Mouse (Mus musculus) MEL (cell line): ENCODE results near the gene Shprh. TPM values are rescaled to one million over a fixed set of nuclear protein-coding genes. Genes with fewer than 3 reads are reported as not detected.

Experiments used
- DNase-seq: peaks from one replicate; pipeline ENCODE4 v3.0.0; 2011; ENCODE audit warnings: low read depth, low spot score
- H3K27ac ChIP-seq: 2 replicates; pipeline ENCODE4 v1.5.1; 2012; ENCODE audit warnings: low read depth, mild to moderate bottlenecking, control low read depth, low read length, moderate library complexity; ENCODE audit not compliant: control insufficient read depth
- H3K27me3 ChIP-seq, 2 experiments: fragments of 150-350 bp in 1 of 2; sonication (generic) in 1 of 2; 2 replicates each; pipeline ENCODE4 v1.6.1; 2012; ENCODE audit warnings: low read length in 2 of 2, mild to moderate bottlenecking in 2 of 2, improper control_type of control experiment in 1 of 2, moderate library complexity in 1 of 2; ENCODE audit not compliant: insufficient read depth in 2 of 2, control insufficient read depth in 1 of 2
- H3K36me3 ChIP-seq, 2 experiments: 2 replicates each; pipeline ENCODE4 v1.6.1; 2012 to 2014; ENCODE audit warnings: low read length in 2 of 2, improper control_type of control experiment in 1 of 2, inconsistent platforms in 1 of 2, mild to moderate bottlenecking in 1 of 2; ENCODE audit not compliant: insufficient read depth in 2 of 2, control insufficient read depth in 1 of 2
- H3K4me1 ChIP-seq, 2 experiments: fragments of 150-350 bp in 1 of 2; sonication (generic) in 1 of 2; 2 replicates each; pipeline ENCODE4 v1.6.1; 2012; ENCODE audit warnings: low read length in 2 of 2, improper control_type of control experiment in 1 of 2, mild to moderate bottlenecking in 1 of 2; ENCODE audit not compliant: insufficient read depth in 2 of 2, control insufficient read depth in 1 of 2
- H3K4me3 ChIP-seq, 2 experiments: fragments of 150-350 bp in 1 of 2; sonication (generic) in 1 of 2; 2 replicates each; pipeline ENCODE4 v1.5.1; 2012; ENCODE audit warnings: low read depth in 2 of 2, low read length in 2 of 2, mild to moderate bottlenecking in 2 of 2, moderate library complexity in 2 of 2, control low read depth in 1 of 2, improper control_type of control experiment in 1 of 2; ENCODE audit not compliant: control insufficient read depth in 1 of 2, insufficient read depth in 1 of 2
- H3K79me2 ChIP-seq: 2 replicates; pipeline ENCODE4 v1.6.1; 2012; ENCODE audit warnings: mild to moderate bottlenecking, low read length, moderate library complexity; ENCODE audit not compliant: control insufficient read depth, poor library complexity, insufficient read depth
- H3K9ac ChIP-seq: 2 replicates; pipeline ENCODE4 v1.6.1; 2012; ENCODE audit warnings: low read depth, mild to moderate bottlenecking, control low read depth, low read length, moderate library complexity; ENCODE audit not compliant: control insufficient read depth, poor library complexity, severe bottlenecking
- H3K9me3 ChIP-seq: fragments of 150-350 bp; sonication (generic); replicated peaks from 2 replicates; pipeline ENCODE4 v1.6.1; 2012; ENCODE audit warnings: mild to moderate bottlenecking, low read length, improper control_type of control experiment, moderate library complexity; ENCODE audit not compliant: insufficient read depth
- BHLHE40 ChIP-seq: IDR thresholded peaks from 2 replicates; pipeline ENCODE4 v1.6.1; 2012; ENCODE audit warnings: low read depth, mild to moderate bottlenecking, inconsistent platforms, low read length, improper control_type of control experiment, borderline replicate concordance
- CHD1 ChIP-seq: IDR thresholded peaks from 2 replicates; pipeline ENCODE4 v1.6.1; 2012; ENCODE audit warnings: low read depth, mild to moderate bottlenecking, inconsistent platforms, low read length, improper control_type of control experiment
- ETS1 ChIP-seq: IDR thresholded peaks from 2 replicates; pipeline ENCODE4 v1.6.1; 2012; ENCODE audit warnings: low read depth, mild to moderate bottlenecking, inconsistent platforms, low read length, improper control_type of control experiment, moderate library complexity
- GABPA ChIP-seq: IDR thresholded peaks from 2 replicates; pipeline ENCODE4 v1.6.1; 2012; ENCODE audit warnings: low read depth, mild to moderate bottlenecking, inconsistent platforms, low read length, improper control_type of control experiment, moderate library complexity
- GATA1 ChIP-seq: IDR thresholded peaks from 2 replicates; pipeline ENCODE4 v1.6.1; 2011; ENCODE audit warnings: low read depth, low read length, improper control_type of control experiment
- KAT2A ChIP-seq: conservative IDR thresholded peaks from 2 replicates; pipeline ENCODE4 v1.6.1; 2012; ENCODE audit warnings: low read depth, low read length, improper control_type of control experiment, inconsistent platforms
- MAFK ChIP-seq: IDR thresholded peaks from 2 replicates; pipeline ENCODE4 v1.6.1; 2011; ENCODE audit warnings: low read depth, mild to moderate bottlenecking, low read length, improper control_type of control experiment, borderline replicate concordance
- MEF2A ChIP-seq: IDR thresholded peaks from 2 replicates; pipeline ENCODE4 v1.6.1; 2014; ENCODE audit warnings: low read depth, mild to moderate bottlenecking, inconsistent platforms, low read length, improper control_type of control experiment; ENCODE audit not compliant: poor library complexity, insufficient replicate concordance, severe bottlenecking; ENCODE audit errors: extremely low read depth
- MXI1 ChIP-seq: IDR thresholded peaks from 2 replicates; pipeline ENCODE4 v1.6.1; 2011; ENCODE audit warnings: mild to moderate bottlenecking, low read depth, low read length, improper control_type of control experiment
- MYB ChIP-seq: IDR thresholded peaks from 2 replicates; pipeline ENCODE4 v1.6.1; 2011; ENCODE audit warnings: mild to moderate bottlenecking, low read depth, low read length, improper control_type of control experiment
- NRF1 ChIP-seq: IDR thresholded peaks from 2 replicates; pipeline ENCODE4 v1.6.1; 2014; ENCODE audit warnings: low read depth, mild to moderate bottlenecking, inconsistent platforms, low read length, improper control_type of control experiment, moderate library complexity; ENCODE audit not compliant: poor library complexity, insufficient read depth, severe bottlenecking
- POLR2AphosphoS2 ChIP-seq: IDR thresholded peaks from 2 replicates; pipeline ENCODE4 v1.6.1; 2011; ENCODE audit warnings: low read length, improper control_type of control experiment
- POLR2AphosphoS5 ChIP-seq: IDR thresholded peaks from 2 replicates; pipeline ENCODE4 v1.6.1; 2012; ENCODE audit warnings: low read depth, borderline replicate concordance, mild to moderate bottlenecking, inconsistent platforms, low read length, moderate library complexity, mixed read lengths
- TAL1 ChIP-seq: IDR thresholded peaks from 2 replicates; pipeline ENCODE4 v1.6.1; 2012; ENCODE audit warnings: mild to moderate bottlenecking, inconsistent platforms, low read length, moderate library complexity, mixed read lengths
- TCF12 ChIP-seq: IDR thresholded peaks from 2 replicates; pipeline ENCODE4 v1.6.1; 2014; ENCODE audit warnings: low read depth, mild to moderate bottlenecking, inconsistent platforms, low read length, improper control_type of control experiment, moderate library complexity
- USF2 ChIP-seq, 2 experiments: IDR thresholded peaks; 2 replicates each; pipeline ENCODE4 v1.6.1; 2011 to 2012; ENCODE audit warnings: improper control_type of control experiment in 2 of 2, low read length in 2 of 2, borderline replicate concordance in 1 of 2, inconsistent platforms in 1 of 2, low read depth in 1 of 2, mild to moderate bottlenecking in 1 of 2; ENCODE audit not compliant: insufficient read depth in 1 of 2
- polyA plus RNA-seq, 2 experiments: library from polyadenylated mRNA; stranded (reverse) in 1 of 2; unstranded in 1 of 2; fragments of >175 nt in 1 of 2; fragments of >200 nt in 1 of 2; gene quantifications; 2 replicates each; pipeline versions ENCODE4 v1.2.1 to v1.2.4; 2012; ENCODE audit warnings: low replicate concordance in 2 of 2, low read depth in 1 of 2; ENCODE audit not compliant: insufficient read length in 2 of 2, insufficient read depth in 1 of 2, missing spikeins in 1 of 2
- total RNA-seq: library from RNA; depleted of rRNA; stranded (reverse); fragments of 300-350 nt; gene quantifications from 2 replicates; pipeline ENCODE4 v1.2.3, GENCODE M21; 2012

Gene Shprh
- total and polyA plus RNA-seq, 3 experiments, result 11.0 to 13.3 TPM; not detected in 1

- TF ChIP-seq ETS1 (no peak), POLR2AphosphoS5 (no peak), NRF1 (no peak), USF2 (IDR thresholded peaks at IDR 0.05; ENCODE audit: borderline replicate concordance in 1 of 2, insufficient read depth in 1 of 2, low read depth in 1 of 2, low read length in 2 of 2) (no peak), TAL1 (no peak), GABPA (no peak), CHD1 (no peak), MYB (no peak)
- no peak overlapping the region for H3K4me3 ChIP-seq
- H3K9me3 ChIP-seq, result no peaks in the 10 kb centered on the region
- DNase-seq, result no peak
- H3K4me1 ChIP-seq, result no peaks in the 10 kb centered on the region
- no peak overlapping the region for H3K9ac ChIP-seq
- no peak overlapping the region for H3K27ac ChIP-seq
- no peaks in the 10 kb centered on the region; the same call in 1 of the 2 replicates for H3K79me2 ChIP-seq
- H3K27me3 ChIP-seq, result no peaks in the 10 kb centered on the region
- H3K36me3 ChIP-seq, result peaks cover 0 to 47% of the 10 kb centered on the region in 2 experiments; a peak in 3 of 4 replicates
These were observed 22.4 kb downstream of the Shprh start for GRCm38 (mm10) chr10:11171615-11172014.

GRCm38 (mm10) chr10:11172519-11172918, 23.3 kb downstream of the Shprh start:
- Histone ChIP-seq H3K4me1 (no peaks in the 10 kb centered on the region), H3K79me2 (no peaks in the 10 kb centered on the region; the same call in 1 of the 2 replicates), H3K9me3 (no peaks in the 10 kb centered on the region), H3K9ac (no peak overlapping the region), H3K27ac (no peak overlapping the region), H3K27me3 (no peaks in the 10 kb centered on the region), H3K4me3 (no peak overlapping the region), H3K36me3 (peaks cover 0 to 46% of the 10 kb centered on the region in 2 experiments; a peak in 2 of 4 replicates)
- no peak for TF ChIP-seq MEF2A
- no peak for TF ChIP-seq MAFK
- no peak for TF ChIP-seq MXI1
- TF ChIP-seq TCF12, result no peak
- TF ChIP-seq BHLHE40, result no peak
- no peak for TF ChIP-seq KAT2A
- no peak for TF ChIP-seq POLR2AphosphoS2
- no peak for TF ChIP-seq POLR2AphosphoS5
- no peak for TF ChIP-seq GATA1
- no peak for DNase-seq
